Mouse (Mus musculus) CD8-positive naive resting alpha-beta T cell, adult 57 days (primary cell): Measurements from ENCODE around the gene Btbd35f13. TPM values are rescaled to one million over a fixed set of nuclear protein-coding genes. Genes with fewer than 3 reads are reported as not detected.

Experiments used
- total RNA-seq: library from RNA; stranded (reverse); gene quantifications from one replicate; pipeline ENCODE4 v1.2.4, GENCODE M21; 2023

Gene Btbd35f13
- total RNA-seq = not detected

DNA sequence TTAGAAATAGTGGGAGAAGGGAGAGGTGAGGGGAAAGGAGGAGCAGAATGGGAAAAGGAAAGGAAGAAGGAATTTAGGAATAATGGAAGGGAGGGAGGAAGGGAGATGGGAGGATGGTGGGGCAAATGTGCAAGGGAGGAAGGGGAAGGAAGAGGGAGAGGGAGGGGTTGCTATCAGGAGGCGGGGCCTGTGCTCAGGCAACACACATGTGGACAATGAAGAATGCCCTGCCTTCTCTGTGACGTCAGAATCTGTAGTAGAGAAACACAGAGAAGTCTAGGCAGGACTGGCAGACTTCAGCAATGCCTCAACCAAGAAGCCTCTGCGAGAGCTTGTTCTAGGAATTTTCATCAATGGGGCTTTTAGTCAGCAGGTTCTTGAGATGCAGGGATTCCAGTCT lies at the start of gene Btbd35f13:
Gene Btbd35f13 (plus strand): TSS at position 301 of the 400 bp plus-strand sequence.

GRCm38 (mm10) chrX:33702249-33702648 lies 45.3 kb downstream of the Btbd35f13 start, which contains the start of gene Btbd35f14:
Gene Btbd35f14 (minus strand): TSS chrX:33702349.

Other genes starting within 250 kb of the Btbd35f13 start
- gene Btbd35f15, start 79.9 kb upstream of the Btbd35f13 start, total RNA-seq = not detected
- gene Btbd35f14, start 45.2 kb downstream of the Btbd35f13 start, total RNA-seq = not detected